Mouse (Mus musculus) kidney, adult 2 months (tissue): Measurements from ENCODE around the gene Lrrc74a. TPM values are rescaled to one million over a fixed set of nuclear protein-coding genes. Genes with fewer than 3 reads are reported as not detected.

Source experiments
- DNase-seq: peaks from one replicate; pipeline ENCODE4 v3.0.0; 2021
- H3K27ac ChIP-seq: fragments of 200-500 bp; 2 replicates; pipeline ENCODE4 v1.5.1; 2012; ENCODE audit warnings: low read depth, low read length, control low read depth, inconsistent platforms; ENCODE audit not compliant: insufficient read depth
- H3K27me3 ChIP-seq: fragments of 200-500 bp; replicated peaks from 2 replicates; pipeline ENCODE4 v1.6.1; 2012; ENCODE audit warnings: mild to moderate bottlenecking, moderate library complexity, low read length, inconsistent platforms; ENCODE audit not compliant: control insufficient read depth, insufficient read depth
- H3K36me3 ChIP-seq: fragments of 200-500 bp; 2 replicates; pipeline ENCODE4 v1.6.1; 2012; ENCODE audit warnings: mild to moderate bottlenecking, moderate library complexity, low read length, inconsistent platforms; ENCODE audit not compliant: control insufficient read depth, insufficient read depth
- H3K4me1 ChIP-seq: fragments of 200-500 bp; 2 replicates; pipeline ENCODE4 v1.6.1; 2011; ENCODE audit warnings: low read length; ENCODE audit not compliant: control insufficient read depth, insufficient read depth
- H3K4me3 ChIP-seq: fragments of 200-500 bp; 2 replicates; pipeline ENCODE4 v1.5.1; 2011; ENCODE audit warnings: mild to moderate bottlenecking, low read depth, low read length, control low read depth; ENCODE audit not compliant: insufficient read depth
- CTCF ChIP-seq: fragments of 200-500 bp; conservative IDR thresholded peaks from 2 replicates; pipeline ENCODE4 v1.5.1; 2011; ENCODE audit warnings: low read depth, mild to moderate bottlenecking, control low read depth, low read length, moderate library complexity, mixed read lengths; ENCODE audit not compliant: insufficient read depth, insufficient read length
- POLR2A ChIP-seq: fragments of 200-500 bp; IDR thresholded peaks from one replicate; pipeline ENCODE4 v1.6.1; 2011; ENCODE audit warnings: low read depth, low read length, control low read depth
- WGBS: fragments of 180-500 bp; shearing (Covaris S2); methylation state at CpG from one replicate; pipeline ENCODE4 v1.1.7; 2018; 5-methylcytosine and 5-hydroxymethylcytosine counted together
- polyA plus RNA-seq: library from polyadenylated mRNA; depleted of rRNA; stranded (reverse); fragments of >200 nt; gene quantifications from 2 replicates; pipeline ENCODE4 v1.2.3, GENCODE M21; 2012; rRNA removed

Gene Lrrc74a
- polyA plus RNA-seq, 1 experiment = not detected

DNA sequence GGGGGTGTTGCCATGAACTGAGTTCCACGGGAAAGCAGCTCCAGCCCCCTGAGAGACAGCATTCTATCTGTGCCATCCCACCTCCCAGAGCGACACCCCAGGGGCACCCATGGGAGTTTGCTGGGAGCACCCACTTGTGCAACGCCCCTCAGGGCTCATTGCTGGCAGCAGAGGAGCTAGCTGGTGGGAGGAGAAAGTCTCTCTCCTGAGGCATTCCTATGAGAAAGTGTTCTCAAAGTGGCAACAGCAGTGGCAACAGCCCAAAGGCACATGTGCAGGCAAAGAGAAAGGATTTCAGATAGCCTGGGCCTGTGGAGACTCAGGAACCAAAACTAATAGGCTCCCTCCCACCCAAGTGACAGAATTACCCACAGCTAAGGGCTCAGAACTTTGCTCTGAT lies 78.6 kb downstream of the Lrrc74a start:
- Histone ChIP-seq H3K4me3 (no peak overlapping the region), H3K27ac (no peak overlapping the region), H3K27me3 (no peaks in the 10 kb centered on the region), H3K36me3 (no peaks in the 10 kb centered on the region), H3K4me1 (peaks cover 24% of the 10 kb centered on the region)
- TF ChIP-seq CTCF = no peak
- TF ChIP-seq POLR2A = no peak
- no peak for DNase-seq
- WGBS = 87% methylated on average over 3 of the region's 3 CpGs

Other genes starting within 250 kb of the Lrrc74a start
- gene Vash1, start 55.7 kb upstream of the Lrrc74a start, polyA plus RNA-seq = 1.6 and 1.9 TPM in 2 replicates
- 7.3 and 8.7 TPM in 2 replicates for gene Angel1, start 7.9 kb upstream of the Lrrc74a start, polyA plus RNA-seq
- gene Irf2bpl, start 150.4 kb downstream of the Lrrc74a start, polyA plus RNA-seq = 22.0 and 27.8 TPM in 2 replicates
- 28.8 and 34.2 TPM in 2 replicates for gene Cipc, start 212.7 kb downstream of the Lrrc74a start, polyA plus RNA-seq